Mouse (Mus musculus): ENCODE measurements around the gene Edar. TPM values are rescaled to one million over a fixed set of nuclear protein-coding genes. Genes with fewer than 3 reads are reported as not detected.
"Not testable (repeated sequence)": the region's sequence is repeated elsewhere in the genome, so short reads cannot be mapped to it uniquely, and the experiment has no call there.

Edar gene
- 3.5 and 4.5 TPM in 2 replicates for polyA plus RNA-seq (2014; fragmentation: Nextera tagmentation; extraction: Ambion mirVana)

GRCm38 (mm10) chr10:58675533-58675932 is at the start of gene Edar:
Edar (minus strand) TSS chr10:58675654.
- WGBS = 2% methylated on average over 20 of the region's 20 CpGs
- H3K36me3 ChIP-seq (ENCODE audit: control insufficient read depth, insufficient read depth, low read length) = no peaks in the 10 kb centered on the region
- H3K27me3 ChIP-seq (ENCODE audit: control insufficient read depth, insufficient read depth, low read length) = no peaks in the 10 kb centered on the region
- no peaks in the 10 kb centered on the region for H3K9me3 ChIP-seq (ENCODE audit: control insufficient read depth, low read depth, low read length)
- peak within 1 kb of the TSS; percentile 44 for H3K4me2 ChIP-seq (replicated peaks; ENCODE audit: low read depth, low read length)
- no peaks in the 10 kb centered on the region for H3K4me1 ChIP-seq (ENCODE audit: control insufficient read depth, insufficient read depth, low read length)
- no peak within 1 kb of the TSS for H3K9ac ChIP-seq (replicated peaks; ENCODE audit: low read depth, low read length)
- no peak within 1 kb of the TSS for H3K27ac ChIP-seq (ENCODE audit: low read length)
- peak; percentile 73; the same call in 1 of the 2 replicates for ATAC-seq (ENCODE audit: insufficient number of reproducible peaks, insufficient read depth, low FRiP score, low read depth)
- H3K4me3 ChIP-seq (ENCODE audit: low read depth, low read length) = peak within 1 kb of the TSS; percentile 34

- H3K4me3 ChIP-seq (ENCODE audit: low read depth, low read length); H3K9me3 ChIP-seq (ENCODE audit: control insufficient read depth, low read depth, low read length); H3K9ac ChIP-seq (replicated peaks; ENCODE audit: low read depth, low read length); H3K4me1 ChIP-seq (ENCODE audit: control insufficient read depth, insufficient read depth, low read length); H3K36me3 ChIP-seq (ENCODE audit: control insufficient read depth, insufficient read depth, low read length); H3K27ac ChIP-seq (ENCODE audit: low read length); ATAC-seq (ENCODE audit: insufficient number of reproducible peaks, insufficient read depth, low FRiP score, low read depth); H3K27me3 ChIP-seq (ENCODE audit: control insufficient read depth, insufficient read depth, low read length); H3K4me2 ChIP-seq (replicated peaks; ENCODE audit: low read depth, low read length): not testable (repeated sequence)
Measured at GRCm38 (mm10) chr10:58718110-58718509, 42.7 kb upstream of the Edar start, which contains the start of gene Gm17542. Gm17542 (minus strand) TSS chr10:58718210.

GRCm38 (mm10) chr10:58714789-58715148 is 39.3 kb upstream of the Edar start:
- Histone ChIP-seq H3K9me3 (ENCODE audit: control insufficient read depth, low read depth, low read length) (no peaks in the 10 kb centered on the region), H3K4me1 (ENCODE audit: control insufficient read depth, insufficient read depth, low read length) (0 out of 2 replicates have a peak, but pooled peaks cover 4% of the 10 kb centered on the region), H3K9ac (replicated peaks; ENCODE audit: low read depth, low read length) (no peak overlapping the region), H3K4me3 (ENCODE audit: low read depth, low read length) (peak overlapping the region; percentile 20), H3K36me3 (ENCODE audit: control insufficient read depth, insufficient read depth, low read length) (no peaks in the 10 kb centered on the region), H3K27ac (ENCODE audit: low read length) (no peak overlapping the region), H3K27me3 (ENCODE audit: control insufficient read depth, insufficient read depth, low read length) (no peaks in the 10 kb centered on the region), H3K4me2 (replicated peaks; ENCODE audit: low read depth, low read length) (peak overlapping the region; percentile 45)
- 36% methylated on average over 3 of the region's 3 CpGs for WGBS
- no peak for ATAC-seq (ENCODE audit: insufficient number of reproducible peaks, insufficient read depth, low FRiP score, low read depth)

GRCm38 (mm10) chr10:58713855-58714788 is 38.7 kb upstream of the Edar start:
- Histone ChIP-seq H3K4me3 (ENCODE audit: low read depth, low read length) (peak overlapping the region; percentile 20), H3K27me3 (ENCODE audit: control insufficient read depth, insufficient read depth, low read length) (no peaks in the 10 kb centered on the region), H3K9me3 (ENCODE audit: control insufficient read depth, low read depth, low read length) (no peaks in the 10 kb centered on the region), H3K4me2 (replicated peaks; ENCODE audit: low read depth, low read length) (peak overlapping the region; percentile 45), H3K36me3 (ENCODE audit: control insufficient read depth, insufficient read depth, low read length) (no peaks in the 10 kb centered on the region), H3K4me1 (ENCODE audit: control insufficient read depth, insufficient read depth, low read length) (0 out of 2 replicates have a peak, but pooled peaks cover 4% of the 10 kb centered on the region), H3K9ac (replicated peaks; ENCODE audit: low read depth, low read length) (no peak overlapping the region; the same call in 1 of the 2 replicates), H3K27ac (ENCODE audit: low read length) (no peak overlapping the region)
- peak; percentile 61; the same call in 1 of the 2 replicates for ATAC-seq (ENCODE audit: insufficient number of reproducible peaks, insufficient read depth, low FRiP score, low read depth)
- 13% methylated on average over 24 of the region's 24 CpGs for WGBS

- Histone ChIP-seq H3K9me3 (ENCODE audit: control insufficient read depth, low read depth, low read length) (no peaks in the 10 kb centered on the region), H3K27me3 (ENCODE audit: control insufficient read depth, insufficient read depth, low read length) (no peaks in the 10 kb centered on the region), H3K36me3 (ENCODE audit: control insufficient read depth, insufficient read depth, low read length) (no peaks in the 10 kb centered on the region), H3K4me1 (ENCODE audit: control insufficient read depth, insufficient read depth, low read length) (0 out of 2 replicates have a peak, but pooled peaks cover 4% of the 10 kb centered on the region), H3K27ac (ENCODE audit: low read length) (no peak overlapping the region), H3K4me3 (ENCODE audit: low read depth, low read length) (no peak overlapping the region), H3K9ac (replicated peaks; ENCODE audit: low read depth, low read length) (no peak overlapping the region), H3K4me2 (replicated peaks; ENCODE audit: low read depth, low read length) (no peak overlapping the region)
- ATAC-seq (ENCODE audit: insufficient number of reproducible peaks, insufficient read depth, low FRiP score, low read depth) = no peak
- 90% methylated on average over 7 of the region's 7 CpGs for WGBS
Measured at GRCm38 (mm10) chr10:58713225-58713624, 37.8 kb upstream of the Edar start.

GRCm38 (mm10) chr10:58709021-58709420 is 33.6 kb upstream of the Edar start:
- no peak overlapping the region for H3K27ac ChIP-seq (ENCODE audit: low read length)
- no peaks in the 10 kb centered on the region for H3K9me3 ChIP-seq (ENCODE audit: control insufficient read depth, low read depth, low read length)
- ATAC-seq (ENCODE audit: insufficient number of reproducible peaks, insufficient read depth, low FRiP score, low read depth) = no peak
- H3K36me3 ChIP-seq (ENCODE audit: control insufficient read depth, insufficient read depth, low read length) = no peaks in the 10 kb centered on the region
- WGBS = 92% methylated on average over 4 of the region's 4 CpGs
- H3K9ac ChIP-seq (replicated peaks; ENCODE audit: low read depth, low read length) = no peak overlapping the region
- no peaks in the 10 kb centered on the region for H3K4me1 ChIP-seq (ENCODE audit: control insufficient read depth, insufficient read depth, low read length)
- H3K4me2 ChIP-seq (replicated peaks; ENCODE audit: low read depth, low read length) = no peak overlapping the region
- H3K4me3 ChIP-seq (ENCODE audit: low read depth, low read length) = no peak overlapping the region
- no peaks in the 10 kb centered on the region for H3K27me3 ChIP-seq (ENCODE audit: control insufficient read depth, insufficient read depth, low read length)

GRCm38 (mm10) chr10:58700578-58700977 is 25.1 kb upstream of the Edar start:
- Histone ChIP-seq H3K4me2 (replicated peaks; ENCODE audit: low read depth, low read length) (no peak overlapping the region), H3K27me3 (ENCODE audit: control insufficient read depth, insufficient read depth, low read length) (no peaks in the 10 kb centered on the region), H3K9me3 (ENCODE audit: control insufficient read depth, low read depth, low read length) (no peaks in the 10 kb centered on the region), H3K4me3 (ENCODE audit: low read depth, low read length) (no peak overlapping the region), H3K27ac (ENCODE audit: low read length) (no peak overlapping the region), H3K9ac (replicated peaks; ENCODE audit: low read depth, low read length) (no peak overlapping the region), H3K4me1 (ENCODE audit: control insufficient read depth, insufficient read depth, low read length) (no peaks in the 10 kb centered on the region), H3K36me3 (ENCODE audit: control insufficient read depth, insufficient read depth, low read length) (no peaks in the 10 kb centered on the region)
- 49% methylated on average over 6 of the region's 6 CpGs for WGBS
- ATAC-seq (ENCODE audit: insufficient number of reproducible peaks, insufficient read depth, low FRiP score, low read depth) = no peak

- Histone ChIP-seq H3K27me3 (ENCODE audit: control insufficient read depth, insufficient read depth, low read length) (no peaks in the 10 kb centered on the region), H3K4me3 (ENCODE audit: low read depth, low read length) (no peak overlapping the region), H3K4me2 (replicated peaks; ENCODE audit: low read depth, low read length) (no peak overlapping the region), H3K9me3 (ENCODE audit: control insufficient read depth, low read depth, low read length) (no peaks in the 10 kb centered on the region), H3K9ac (replicated peaks; ENCODE audit: low read depth, low read length) (no peak overlapping the region), H3K27ac (ENCODE audit: low read length) (no peak overlapping the region), H3K4me1 (ENCODE audit: control insufficient read depth, insufficient read depth, low read length) (no peaks in the 10 kb centered on the region), H3K36me3 (ENCODE audit: control insufficient read depth, insufficient read depth, low read length) (no peaks in the 10 kb centered on the region)
- ATAC-seq (ENCODE audit: insufficient number of reproducible peaks, insufficient read depth, low FRiP score, low read depth) = no peak
- 35% methylated on average over 4 of the region's 4 CpGs for WGBS
Measured at GRCm38 (mm10) chr10:58700160-58700559, 24.7 kb upstream of the Edar start.
